Mouse (Mus musculus) thymus, postnatal 36 days (tissue): Measurements from ENCODE around the gene Tbc1d14.

ENCODE experiments used
- DNase-seq, 2 experiments: peaks; one replicate each; pipeline ENCODE4 v3.0.0; 2022; ENCODE audit warnings: mixed read lengths in 2 of 2

Gene Tbc1d14

DNA sequence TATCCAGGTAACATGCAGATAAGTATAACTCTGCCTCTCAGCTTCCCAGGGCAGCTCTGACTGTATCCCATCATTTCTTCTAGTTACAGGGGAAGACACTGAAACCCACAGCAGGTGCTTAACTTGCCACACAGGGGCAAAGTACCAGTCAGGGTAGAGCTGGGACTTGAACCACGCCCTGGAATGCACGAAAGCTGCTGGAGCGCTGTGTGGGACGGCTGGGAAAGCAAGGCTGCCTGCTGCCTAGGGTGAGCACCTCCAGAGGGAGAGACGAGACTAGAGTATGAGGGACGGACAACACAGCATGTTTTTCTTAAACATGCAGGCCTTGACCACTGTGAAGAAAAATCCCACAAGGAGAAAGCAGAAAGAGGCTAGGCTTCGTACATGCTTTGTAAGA lies 87.8 kb downstream of the Tbc1d14 start:
- no peak for DNase-seq

DNA sequence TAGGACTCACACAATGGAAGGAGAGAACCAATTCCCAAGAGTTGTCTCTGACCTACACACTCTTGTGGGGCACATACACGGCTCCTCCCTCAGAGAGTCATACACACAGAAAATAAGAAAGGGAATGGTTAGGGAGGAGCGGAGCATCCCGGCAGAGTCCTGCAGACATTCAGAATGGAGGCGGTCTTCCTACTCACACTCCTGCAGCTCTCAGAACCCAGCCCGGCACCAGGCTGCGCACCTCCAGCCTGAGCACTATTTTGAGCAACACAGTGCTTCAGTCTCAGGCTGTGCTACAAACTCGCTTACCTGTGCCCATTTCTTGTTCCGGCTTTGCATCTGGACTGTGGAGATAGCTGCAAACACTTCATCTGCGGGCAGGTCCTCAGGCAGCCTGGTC lies 98.4 kb downstream of the Tbc1d14 start:
- DNase-seq: no peak

DNA sequence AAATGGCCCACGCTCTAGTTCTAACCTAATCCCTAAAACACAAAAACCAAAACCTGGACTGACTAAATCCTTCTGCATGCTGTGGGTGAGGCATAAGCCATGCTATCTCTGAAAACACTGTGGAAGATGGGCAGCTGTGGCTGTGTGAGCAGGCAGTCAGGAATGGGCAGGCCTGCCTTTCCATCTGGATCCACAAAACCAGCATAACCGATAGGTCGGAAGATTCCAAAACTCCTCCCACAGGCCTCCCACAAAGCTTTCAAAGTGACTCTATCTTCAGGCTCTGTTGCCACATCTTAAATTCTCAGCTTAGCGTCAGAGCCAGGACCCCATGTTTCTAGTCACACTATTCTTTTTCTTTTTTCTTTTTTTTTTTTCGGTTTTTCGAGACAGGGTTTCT lies 99.2 kb downstream of the Tbc1d14 start:
- no peak for DNase-seq

DNA sequence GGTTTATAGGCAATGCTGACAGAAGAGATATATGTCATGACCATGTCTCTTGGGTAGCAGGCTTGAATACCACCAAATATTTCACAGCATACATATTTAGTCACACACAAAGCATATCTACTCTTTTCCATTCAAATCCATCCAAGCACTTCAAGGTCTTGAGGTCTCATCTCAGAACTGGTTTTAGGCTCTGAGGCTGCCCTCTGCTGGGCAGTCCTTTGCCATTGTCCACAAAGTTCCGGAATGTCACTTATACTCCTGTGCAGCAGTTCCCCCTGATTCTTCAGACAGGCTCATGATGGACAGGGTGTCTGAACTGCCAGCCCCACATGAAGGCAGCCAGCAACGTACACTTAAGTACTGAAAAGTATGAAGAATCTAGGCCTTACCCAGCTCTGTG lies 103.9 kb downstream of the Tbc1d14 start:
- peak; percentile 16 to 32 for DNase-seq

DNA sequence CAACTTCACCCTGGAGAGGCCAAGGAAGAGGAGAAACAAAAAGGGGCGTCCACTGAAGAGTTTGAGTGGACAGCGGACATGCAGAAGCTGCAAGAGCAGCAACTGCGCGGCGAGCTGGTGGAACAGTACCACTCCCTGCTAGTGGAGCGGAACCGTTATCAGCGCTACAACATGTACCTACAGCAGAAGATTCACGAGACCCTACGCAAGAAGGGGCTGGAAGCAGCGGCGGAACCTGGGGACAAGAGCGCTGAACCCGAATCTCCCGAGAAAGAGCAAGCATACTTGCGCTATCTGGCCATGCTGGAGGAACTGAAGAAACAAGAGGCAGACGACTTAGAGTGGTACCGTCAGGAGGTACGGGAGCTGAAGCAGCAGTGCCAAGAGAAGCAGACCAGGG lies 107.8 kb downstream of the Tbc1d14 start:
- no peak for DNase-seq

DNA sequence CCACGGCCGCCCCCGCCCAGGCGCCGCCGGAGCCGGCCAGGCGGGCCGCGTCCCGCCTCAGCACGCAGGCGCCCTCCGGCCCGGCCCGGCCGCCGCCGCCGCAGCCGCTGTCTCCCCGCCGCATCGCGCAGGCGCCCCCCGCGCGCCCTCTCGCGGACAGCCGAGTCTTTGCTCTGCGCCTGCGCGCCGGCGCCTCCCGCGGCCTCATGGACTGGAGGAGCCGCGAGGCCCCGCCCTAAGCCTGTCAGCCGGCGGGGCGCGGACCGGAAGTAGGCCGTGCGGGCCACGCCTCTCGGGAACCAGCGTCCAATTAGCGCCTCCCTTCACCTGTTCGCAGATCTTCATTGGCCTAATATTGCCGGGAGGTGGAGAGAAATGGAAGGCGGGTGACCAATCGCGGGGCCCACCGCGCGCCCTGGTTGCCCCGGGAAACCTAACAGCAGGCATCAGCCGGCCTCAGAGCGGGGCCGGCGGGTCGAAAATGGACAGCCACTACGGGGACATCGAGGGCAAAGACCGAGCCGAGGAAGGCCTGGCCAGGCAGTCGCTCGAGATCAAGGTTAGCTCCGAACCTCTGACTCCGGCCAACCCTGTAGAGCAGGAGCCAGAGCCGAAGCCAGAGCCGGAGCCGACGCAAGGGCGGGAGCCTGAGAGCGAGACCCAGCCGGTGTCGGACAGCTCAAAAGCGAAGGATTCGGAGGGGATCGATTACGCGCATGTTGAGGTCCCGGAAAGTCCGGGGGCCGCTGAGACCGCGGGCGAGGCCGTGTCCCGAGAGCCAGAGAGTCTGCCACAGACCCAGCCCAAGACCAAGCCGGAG lies 108.7 kb downstream of the Tbc1d14 start, which contains the start of the genes Tada2b and Ccdc96:
Tada2b (minus strand) TSS at position 115 of the 820 bp plus-strand sequence.
Ccdc96 (plus strand) TSS at position 418 of the 820 bp plus-strand sequence.
- peak; percentile 96 to 99 for DNase-seq

DNA sequence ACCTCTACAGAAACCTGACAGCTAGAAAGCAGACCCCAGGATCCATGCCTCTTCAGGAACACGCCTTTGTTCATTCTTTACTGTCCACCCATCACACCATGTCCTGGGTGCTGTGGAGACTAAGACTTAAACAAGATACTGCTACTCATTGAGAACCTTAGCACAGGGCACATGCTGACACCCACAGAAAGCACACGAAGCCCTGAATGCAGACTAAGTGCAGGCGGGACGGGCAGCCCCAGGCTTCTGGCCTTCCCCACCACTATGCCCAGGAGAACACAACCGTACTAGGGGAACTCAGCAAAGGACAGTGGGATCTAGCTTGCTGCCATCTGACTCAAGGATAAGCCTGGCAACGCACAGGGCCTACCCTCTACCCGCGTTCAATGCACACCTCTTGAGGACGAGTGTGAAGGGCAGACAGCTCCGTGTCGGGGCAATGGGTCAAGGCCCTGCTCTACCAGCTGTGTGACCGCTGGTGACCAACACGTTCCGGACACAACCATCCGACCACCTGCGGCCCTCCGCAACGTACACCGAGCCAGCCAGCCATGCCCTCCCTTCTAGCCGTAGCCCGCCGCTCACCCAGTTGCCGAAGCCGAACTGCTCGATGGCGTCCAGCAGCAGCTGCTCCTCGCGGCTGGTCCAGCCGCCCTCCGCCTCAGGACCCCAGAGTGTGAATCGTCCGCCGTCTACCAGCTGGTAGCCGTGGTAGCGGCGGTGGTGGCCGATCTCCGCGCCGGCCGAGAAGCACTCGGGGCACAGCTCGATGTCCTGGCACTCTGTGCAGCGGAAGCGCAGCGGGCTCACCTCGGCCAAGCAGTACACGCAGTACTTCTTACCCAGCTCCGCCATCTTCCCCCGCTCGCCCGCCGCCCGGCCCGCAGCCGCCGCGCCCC lies 109.6 kb downstream of the Tbc1d14 start:
- DNase-seq: peak; percentile 60 to 73

DNA sequence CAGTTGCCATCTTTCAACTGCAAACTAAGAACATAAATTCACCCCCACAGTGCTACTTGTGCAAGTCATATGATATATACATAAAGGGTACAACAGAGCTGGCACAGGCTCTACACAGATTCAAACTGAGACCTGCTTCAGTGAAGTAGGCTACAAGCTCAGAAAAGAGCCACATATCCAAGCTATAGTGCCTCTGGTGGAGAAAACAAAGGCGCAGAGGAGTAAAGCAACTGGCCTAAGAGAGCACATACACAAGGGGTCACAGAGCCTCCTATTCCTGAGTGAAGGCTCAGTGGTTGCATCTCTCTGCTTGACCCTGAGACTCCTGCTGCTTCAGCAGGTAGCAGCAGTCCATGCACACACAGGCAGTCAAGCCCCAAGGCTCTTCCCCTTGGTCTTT lies 112.0 kb downstream of the Tbc1d14 start:
- no peak for DNase-seq

DNA sequence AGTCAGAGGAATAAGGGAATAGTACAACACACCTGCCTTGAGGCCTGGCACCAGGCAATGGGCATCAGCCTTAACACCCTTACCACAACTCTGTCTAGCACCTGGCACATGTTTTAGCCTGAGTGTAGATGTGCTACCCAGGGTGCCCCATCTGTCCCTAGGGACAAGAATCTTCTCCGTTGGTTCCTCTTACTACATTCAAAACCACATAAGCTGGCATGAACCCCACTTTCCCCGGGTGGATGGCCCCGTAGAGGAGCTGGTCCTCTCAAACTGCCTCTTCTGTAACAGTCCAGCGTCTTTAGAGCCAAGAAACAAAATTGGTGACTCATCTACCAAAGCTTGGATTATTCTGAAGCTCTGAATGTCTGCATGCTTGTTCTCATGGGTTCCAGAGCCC lies 112.7 kb downstream of the Tbc1d14 start:
- no peak for DNase-seq

DNA sequence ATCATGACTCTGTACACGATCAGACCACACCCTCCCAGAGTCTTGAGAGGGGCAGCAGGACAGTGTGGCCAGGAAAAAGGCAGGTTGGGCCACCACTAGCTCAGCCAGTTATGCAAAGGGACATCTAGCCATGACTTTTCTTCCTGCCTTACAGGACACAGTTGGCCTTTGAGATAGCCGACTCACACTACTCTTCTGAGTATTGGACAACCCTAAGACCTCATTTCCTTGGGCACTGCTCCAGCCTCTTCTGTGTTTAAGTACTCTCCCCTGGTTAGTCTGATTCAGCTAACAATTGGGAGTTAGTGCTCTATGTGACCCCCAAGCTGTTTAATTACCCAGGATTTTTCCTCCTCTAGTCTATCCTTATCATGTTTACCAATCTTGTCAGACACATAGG lies 113.3 kb downstream of the Tbc1d14 start:
- DNase-seq: no peak

DNA sequence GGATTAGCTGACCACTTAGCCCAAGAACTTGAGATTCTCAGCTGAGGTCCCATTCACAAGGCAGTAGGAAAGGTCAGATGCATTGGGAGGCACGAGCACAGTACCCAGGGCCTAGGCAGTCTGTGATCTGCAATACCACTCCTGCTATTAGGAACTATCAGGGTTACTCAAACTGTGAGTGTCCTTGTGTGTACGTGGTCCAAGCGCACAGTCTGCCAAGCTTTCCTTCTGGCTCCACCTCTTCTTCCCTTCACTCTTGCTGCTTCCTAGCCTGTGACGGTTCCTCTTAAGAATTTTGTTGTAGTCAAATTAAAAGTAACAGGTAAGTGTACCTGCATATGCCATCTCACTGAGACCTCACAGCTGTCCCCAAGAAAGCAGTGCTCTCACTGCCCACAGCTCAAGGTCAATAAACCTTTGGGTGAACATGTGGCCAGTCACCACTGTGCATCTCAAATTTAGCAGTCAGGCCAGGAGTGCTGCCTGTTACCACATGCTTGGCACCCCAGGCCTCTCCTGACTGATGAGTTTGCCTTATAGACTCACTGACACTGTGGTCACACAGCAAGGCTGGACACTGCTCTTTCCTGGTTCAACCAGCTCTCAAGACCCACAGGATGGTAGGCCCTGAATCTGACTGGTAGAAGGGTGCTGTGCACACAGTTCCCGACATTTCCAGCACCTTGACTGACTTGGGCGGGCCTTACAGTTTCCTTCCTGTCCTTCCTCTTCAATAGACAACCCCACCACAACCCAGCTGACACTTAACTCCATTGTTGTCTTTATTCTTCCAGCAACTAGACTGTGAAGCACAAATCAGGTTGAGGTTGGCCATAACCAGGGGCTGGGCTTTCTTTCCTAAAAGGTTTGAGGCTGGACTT lies 114.3 kb downstream of the Tbc1d14 start:
- no peak for DNase-seq

DNA sequence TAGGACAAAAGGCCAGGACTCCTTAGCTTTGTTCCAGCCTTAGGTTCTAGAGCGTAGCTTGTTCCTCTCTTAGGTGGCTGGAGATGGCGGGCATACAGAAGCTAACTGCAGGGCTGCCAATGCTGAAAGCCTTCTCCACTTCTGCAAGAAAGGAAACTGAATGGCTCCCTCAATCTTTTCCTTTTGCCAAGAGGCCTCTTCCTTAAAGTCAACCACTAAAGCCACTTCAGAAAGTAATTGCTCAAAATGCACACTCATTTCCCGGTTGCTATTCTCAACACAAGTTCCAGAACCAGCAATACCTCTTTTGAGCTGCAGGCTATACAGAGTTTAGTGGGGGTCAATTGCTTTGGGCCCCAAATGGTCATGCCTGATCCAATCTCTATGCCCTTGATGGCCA lies 115.6 kb downstream of the Tbc1d14 start:
- DNase-seq: no peak

DNA sequence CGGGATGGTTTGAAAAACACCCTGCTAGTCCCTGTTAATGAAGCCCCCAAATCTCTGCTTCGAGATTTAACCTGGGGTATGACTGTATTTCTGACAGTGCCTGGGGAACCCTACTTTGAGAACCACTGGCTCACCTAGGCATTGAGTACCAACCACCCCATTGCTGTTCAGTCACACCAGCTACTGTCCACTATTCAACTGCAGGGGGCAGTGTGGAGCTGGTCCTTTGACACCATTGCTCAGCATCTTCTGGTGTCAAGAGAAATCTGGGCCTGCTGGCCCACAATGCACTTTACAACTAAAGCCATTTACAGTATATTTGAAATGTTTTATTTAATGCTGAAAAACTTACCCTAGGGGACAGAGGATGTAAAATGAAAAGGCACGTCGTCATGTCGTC lies 118.8 kb downstream of the Tbc1d14 start:
- DNase-seq: peak; percentile 62 to 67

DNA sequence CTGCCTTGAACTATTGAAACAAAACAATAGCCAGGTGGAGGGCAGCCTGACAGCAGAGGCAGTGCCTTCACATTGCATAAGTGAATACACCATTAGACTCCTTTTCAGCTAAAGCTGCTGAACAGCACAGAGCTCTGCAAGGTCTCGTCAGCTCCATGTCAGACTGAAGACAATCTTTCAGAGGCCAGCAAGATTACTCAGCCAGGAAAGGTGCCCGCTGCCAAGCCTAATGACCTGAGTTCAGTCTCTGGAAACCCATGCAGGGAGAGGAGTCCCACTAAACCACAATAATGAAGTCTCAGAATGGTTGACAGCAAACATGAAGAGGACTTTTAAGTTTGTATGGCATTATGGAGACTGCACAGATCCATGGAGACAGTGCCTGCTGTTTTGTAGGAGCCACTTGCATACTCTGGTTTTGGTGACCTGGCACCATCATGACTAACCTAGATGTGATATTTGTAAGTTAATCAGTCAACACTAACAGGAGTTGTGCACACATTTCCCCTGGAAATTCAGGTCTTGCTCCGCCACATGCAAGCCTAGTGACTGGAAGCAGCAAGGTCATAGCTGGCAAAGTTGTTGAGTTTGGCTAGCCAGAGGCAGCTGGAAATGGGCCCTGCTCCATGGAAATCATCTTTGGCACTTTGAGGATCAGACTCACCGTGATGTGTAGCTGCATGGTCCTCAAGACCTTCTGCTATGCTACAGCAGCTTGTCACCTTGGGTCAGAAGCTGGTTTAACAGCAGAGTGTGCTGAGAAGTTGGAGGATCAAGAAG lies 120.0 kb downstream of the Tbc1d14 start:
- DNase-seq: no peak

DNA sequence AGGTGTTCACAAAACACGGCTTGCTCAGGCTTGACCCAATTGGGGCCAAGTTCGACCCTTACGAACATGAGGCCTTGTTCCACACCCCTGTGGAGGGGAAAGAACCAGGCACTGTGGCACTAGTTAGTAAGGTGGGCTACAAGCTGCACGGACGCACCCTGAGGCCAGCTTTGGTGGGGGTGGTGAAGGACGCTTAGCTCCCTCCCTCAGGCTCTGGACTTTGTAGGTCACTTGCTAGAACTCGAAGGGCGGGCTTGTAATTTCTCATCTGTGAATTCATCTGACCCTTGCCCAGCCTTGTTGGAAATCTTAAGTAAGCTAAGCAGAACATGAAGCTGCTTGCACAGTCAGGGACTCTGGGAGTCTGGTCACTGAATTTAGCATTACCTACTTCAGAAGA lies 121.9 kb downstream of the Tbc1d14 start:
- no peak for DNase-seq

DNA sequence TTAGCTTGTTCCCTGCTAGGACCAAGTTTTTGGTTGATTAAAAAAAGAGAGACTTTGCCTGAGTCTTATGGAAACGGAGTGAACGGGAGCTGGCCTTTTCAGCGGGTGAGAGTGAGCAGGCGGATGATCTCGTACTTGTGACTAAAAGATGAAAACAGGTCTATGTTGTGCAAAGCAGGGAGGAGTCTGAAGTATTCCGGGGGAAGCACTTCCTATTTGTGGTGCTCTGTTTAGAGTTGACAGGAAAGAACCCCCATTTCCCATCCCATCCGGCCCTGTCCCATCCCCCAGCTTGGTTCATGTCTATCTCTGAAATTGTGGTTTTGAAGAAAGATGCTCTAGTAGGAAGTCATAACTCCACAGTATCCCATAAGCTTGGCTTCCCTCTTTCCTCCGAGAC lies 127.2 kb downstream of the Tbc1d14 start:
- DNase-seq: no peak

DNA sequence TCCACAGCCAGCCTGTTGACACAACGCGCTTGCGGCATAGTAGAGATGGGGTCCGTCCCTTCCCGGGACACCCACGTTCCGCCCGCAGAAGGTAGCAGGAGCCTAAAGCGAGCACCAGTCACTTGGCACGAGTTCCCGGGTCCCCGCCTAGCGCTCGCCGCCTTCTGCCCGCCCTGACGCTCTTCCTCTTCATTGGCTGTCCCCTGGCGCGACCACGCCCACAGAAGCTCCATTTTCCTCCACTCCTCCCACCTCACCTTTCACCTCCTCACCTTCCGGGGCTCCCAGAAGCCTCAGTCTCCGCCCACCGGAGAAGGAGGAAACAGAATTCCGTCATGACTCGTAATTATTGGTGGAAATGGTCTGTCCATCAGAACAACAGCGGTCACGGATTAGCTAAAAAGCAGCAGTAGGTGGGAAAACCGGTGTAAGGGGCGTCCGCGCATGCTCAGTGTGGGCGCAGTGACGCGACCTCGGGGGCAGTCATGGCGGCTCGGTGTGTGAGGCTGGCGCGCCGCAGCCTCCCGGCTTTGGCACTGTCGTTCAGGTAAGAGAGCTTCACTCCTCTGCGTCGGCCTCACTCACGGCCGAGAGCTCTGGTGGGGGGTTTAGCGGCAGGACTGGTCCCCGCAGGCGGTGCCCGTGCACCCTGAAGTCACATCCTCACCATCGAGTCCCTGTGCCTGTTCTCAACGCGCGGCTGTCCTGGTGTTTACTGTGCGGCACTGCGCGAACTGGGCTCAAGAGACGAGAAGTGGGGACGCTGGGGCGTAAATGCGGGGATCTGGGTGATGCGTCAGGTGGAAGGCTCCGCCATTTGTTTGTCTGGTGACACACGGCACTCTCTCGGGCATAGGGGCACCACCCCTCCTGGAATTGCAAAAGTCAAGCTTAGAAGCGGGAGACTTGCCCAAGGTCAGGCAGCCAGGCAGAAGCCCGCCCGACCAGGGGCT lies 128.1 kb downstream of the Tbc1d14 start, which contains the start of gene Grpel1:
Grpel1 (plus strand) TSS at position 290 of the 953 bp plus-strand sequence.
- peak; percentile 97 to 99 for DNase-seq

DNA sequence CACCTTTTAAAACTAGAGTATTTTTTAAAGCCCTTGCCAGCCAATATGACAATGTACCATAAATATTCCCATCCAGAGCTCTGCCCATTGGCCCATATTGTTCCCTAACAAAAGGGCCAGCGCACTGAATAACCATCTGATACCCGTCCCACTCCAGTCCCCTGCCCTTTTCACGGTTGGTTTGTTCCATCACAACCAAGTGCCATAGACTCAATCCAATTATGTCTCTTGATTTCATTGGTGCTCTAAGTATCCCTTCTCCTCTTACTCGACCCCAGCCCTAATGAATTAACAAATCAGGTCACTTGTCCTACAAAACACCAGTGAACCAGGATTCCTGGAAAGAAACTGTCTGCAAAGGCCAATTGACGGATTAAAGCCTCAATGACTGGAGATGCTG lies 129.7 kb downstream of the Tbc1d14 start:
- DNase-seq: no peak

DNA sequence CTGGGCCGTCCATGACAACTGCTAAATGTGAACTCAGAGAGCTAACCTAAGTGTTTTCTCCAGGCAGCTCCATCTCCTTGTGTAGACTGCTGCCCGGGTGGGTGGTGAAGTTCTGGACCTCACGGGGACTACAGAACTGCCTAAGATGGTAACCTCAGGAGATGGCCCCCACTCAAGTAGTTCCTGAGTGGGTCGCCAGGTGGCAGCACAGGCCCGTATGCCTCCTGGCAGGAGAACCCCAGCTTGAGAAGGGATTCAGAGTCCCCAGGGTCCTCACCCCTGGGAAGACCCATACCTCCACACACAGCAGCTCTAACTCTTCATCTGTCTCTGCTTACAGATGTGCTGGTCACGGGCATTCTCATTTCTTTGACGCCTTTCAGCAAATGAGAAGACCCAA lies 130.3 kb downstream of the Tbc1d14 start:
- peak; percentile 81 to 87 for DNase-seq

DNA sequence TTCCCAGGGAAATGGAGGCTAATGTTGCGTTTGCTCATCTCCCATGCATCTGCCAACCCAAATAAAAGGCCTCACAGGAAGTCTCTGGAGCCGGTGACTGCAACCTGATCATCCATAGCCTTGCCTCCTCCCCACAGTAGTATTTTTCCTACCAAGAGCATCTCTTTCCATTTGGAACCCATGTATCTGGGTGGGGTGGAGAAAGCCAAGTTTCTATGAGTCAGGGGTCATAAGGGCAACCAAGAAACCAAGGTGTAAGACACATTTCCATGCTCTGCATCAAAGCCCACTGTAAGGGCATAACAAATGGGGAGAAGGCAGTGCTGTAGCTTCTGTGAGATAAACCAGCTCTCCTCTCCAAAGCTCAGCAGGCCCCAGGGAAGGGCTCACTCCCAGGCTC lies 131.8 kb downstream of the Tbc1d14 start:
- no peak for DNase-seq

DNA sequence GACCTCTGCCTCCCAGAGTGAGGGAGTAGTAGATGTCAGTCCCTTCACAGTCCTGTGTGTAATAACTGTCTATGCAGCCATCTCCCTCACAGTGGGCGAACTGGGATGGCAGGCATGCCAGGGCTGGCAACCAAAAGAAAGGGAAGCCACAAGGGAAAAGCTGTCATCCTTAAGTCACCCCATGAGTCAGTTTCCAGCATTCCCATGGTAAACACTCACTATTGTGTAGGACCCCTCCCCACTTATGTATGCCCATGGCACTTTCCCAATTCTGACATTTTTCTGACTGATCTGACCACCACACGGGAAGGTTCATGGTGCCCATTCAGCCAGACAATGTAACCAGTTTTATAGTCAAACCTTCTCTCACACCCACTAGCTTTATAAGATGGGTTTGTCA lies 132.4 kb downstream of the Tbc1d14 start:
- no peak for DNase-seq
